Mouse (Mus musculus): ENCODE results near the gene Tcf15. TPM values are rescaled to one million over a fixed set of nuclear protein-coding genes. Genes with fewer than 3 reads are reported as not detected.
A peak's percentile ranks its signal among the peaks of the same experiment; 100 is the strongest.

Gene Tcf15
- total RNA-seq, 1 experiment from 2014 or later: 10.6 TPM

GRCm38 (mm10) chr2:152114057-152114975 lies 29.0 kb upstream of the Tcf15 start:
- no peak for ATAC-seq (replicated peaks in 1 of 2; ENCODE audit: insufficient read depth in 1 of 2, low FRiP score in 2 of 2, low TSS enrichment in 1 of 2, low read depth in 1 of 2, poor library complexity in 2 of 2, severe bottlenecking in 2 of 2)

DNA sequence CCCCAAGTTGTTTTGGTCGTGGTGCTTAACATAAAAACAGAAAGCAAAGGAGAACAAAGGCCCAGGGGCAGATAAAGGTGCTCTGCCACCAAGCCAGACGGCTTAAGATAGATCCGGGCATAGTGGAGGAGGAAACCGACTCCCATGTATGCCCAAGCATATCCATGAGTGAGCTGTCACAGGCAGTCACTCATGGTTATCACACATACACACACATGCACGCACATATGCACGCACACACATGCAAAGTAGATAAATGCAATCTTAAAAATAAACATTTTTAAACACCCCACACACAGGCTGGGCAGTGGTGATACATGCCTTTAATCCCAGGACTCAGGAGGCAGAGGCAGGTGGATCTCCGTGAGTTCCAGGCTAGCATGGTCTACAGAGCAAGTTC lies 25.7 kb upstream of the Tcf15 start:
- no peak for ATAC-seq (replicated peaks in 1 of 2; ENCODE audit: insufficient read depth in 1 of 2, low FRiP score in 2 of 2, low TSS enrichment in 1 of 2, low read depth in 1 of 2, poor library complexity in 2 of 2, severe bottlenecking in 2 of 2)

GRCm38 (mm10) chr2:152119228-152119865 lies 24.0 kb upstream of the Tcf15 start:
- no peak for ATAC-seq (replicated peaks in 1 of 2; ENCODE audit: insufficient read depth in 1 of 2, low FRiP score in 2 of 2, low TSS enrichment in 1 of 2, low read depth in 1 of 2, poor library complexity in 2 of 2, severe bottlenecking in 2 of 2)

GRCm38 (mm10) chr2:152122896-152123295 lies 20.5 kb upstream of the Tcf15 start:
- no peak; a peak in 1 of 4 replicates for ATAC-seq (replicated peaks in 1 of 2; ENCODE audit: insufficient read depth in 1 of 2, low FRiP score in 2 of 2, low TSS enrichment in 1 of 2, low read depth in 1 of 2, poor library complexity in 2 of 2, severe bottlenecking in 2 of 2)

GRCm38 (mm10) chr2:152128597-152128996 lies 14.8 kb upstream of the Tcf15 start:
- no peak for ATAC-seq (replicated peaks in 1 of 2; ENCODE audit: insufficient read depth in 1 of 2, low FRiP score in 2 of 2, low TSS enrichment in 1 of 2, low read depth in 1 of 2, poor library complexity in 2 of 2, severe bottlenecking in 2 of 2)

- no peak for ATAC-seq (replicated peaks in 1 of 2; ENCODE audit: insufficient read depth in 1 of 2, low FRiP score in 2 of 2, low TSS enrichment in 1 of 2, low read depth in 1 of 2, poor library complexity in 2 of 2, severe bottlenecking in 2 of 2)
Measured at GRCm38 (mm10) chr2:152129778-152130177, 13.6 kb upstream of the Tcf15 start.

DNA sequence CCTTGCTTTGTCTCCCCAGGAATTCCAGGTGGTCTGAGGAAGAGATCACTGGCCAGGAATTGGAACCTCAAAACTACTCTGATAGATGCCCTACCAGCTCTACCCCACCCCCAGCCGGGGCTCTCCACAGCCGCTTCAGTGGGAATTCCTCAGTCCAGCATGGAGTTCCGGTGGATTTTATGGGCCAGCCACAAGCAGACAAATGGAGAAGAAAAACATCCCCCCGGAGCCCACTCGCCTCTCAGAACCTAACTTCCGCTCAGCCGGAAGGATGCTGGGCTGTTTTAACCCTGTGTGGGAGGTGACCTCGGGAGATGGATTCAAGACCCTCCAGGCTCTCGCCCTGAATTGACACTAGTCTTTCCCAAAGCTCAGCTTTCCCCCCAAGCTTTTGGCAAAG lies 11.3 kb upstream of the Tcf15 start:
- no peak for ATAC-seq (replicated peaks in 1 of 2; ENCODE audit: insufficient read depth in 1 of 2, low FRiP score in 2 of 2, low TSS enrichment in 1 of 2, low read depth in 1 of 2, poor library complexity in 2 of 2, severe bottlenecking in 2 of 2)

DNA sequence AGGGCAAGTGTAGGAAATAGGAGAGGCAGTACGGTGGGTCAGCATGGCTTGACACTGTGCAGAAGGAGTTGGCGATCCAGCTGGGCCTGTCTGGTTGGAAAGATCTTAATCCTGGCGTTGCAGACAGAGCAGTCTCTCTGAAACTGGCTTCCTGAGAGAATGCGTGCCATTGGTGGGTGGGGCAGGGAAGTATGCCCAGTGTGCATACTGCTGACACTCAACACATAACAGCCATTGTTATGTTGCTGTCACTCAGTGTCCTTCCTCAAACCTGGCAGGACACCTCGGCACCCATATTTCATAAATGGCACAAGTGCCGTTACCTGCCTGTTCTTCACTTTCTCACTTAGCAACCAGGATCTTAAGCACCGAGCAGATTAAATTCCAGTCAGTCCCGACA lies 10.7 kb upstream of the Tcf15 start:
- no peak for ATAC-seq (replicated peaks in 1 of 2; ENCODE audit: insufficient read depth in 1 of 2, low FRiP score in 2 of 2, low TSS enrichment in 1 of 2, low read depth in 1 of 2, poor library complexity in 2 of 2, severe bottlenecking in 2 of 2)

- ATAC-seq (replicated peaks in 1 of 2; ENCODE audit: insufficient read depth in 1 of 2, low FRiP score in 2 of 2, low TSS enrichment in 1 of 2, low read depth in 1 of 2, poor library complexity in 2 of 2, severe bottlenecking in 2 of 2): no peak
Measured at GRCm38 (mm10) chr2:152139191-152139987, 4.0 kb upstream of the Tcf15 start.

DNA sequence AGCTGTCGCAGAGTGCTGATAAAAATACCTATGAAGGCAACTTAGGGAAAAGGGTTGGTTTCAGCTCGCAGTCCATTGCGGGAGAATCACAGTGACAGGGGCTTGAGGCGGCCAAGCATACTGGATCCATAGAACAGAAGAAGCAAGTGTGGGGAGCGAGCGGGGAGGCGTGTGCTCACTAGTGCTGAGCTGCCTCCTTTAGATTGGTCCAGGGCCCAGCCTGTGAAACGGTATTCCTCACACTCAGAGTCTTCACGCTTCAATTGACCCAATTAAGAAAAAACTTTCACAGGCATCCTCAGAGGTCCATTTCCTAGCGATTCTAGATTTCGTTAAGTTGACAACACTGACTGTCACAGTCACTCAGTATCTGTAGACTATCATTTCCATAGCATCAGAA lies 2.4 kb upstream of the Tcf15 start:
- no peak for ATAC-seq (replicated peaks in 1 of 2; ENCODE audit: insufficient read depth in 1 of 2, low FRiP score in 2 of 2, low TSS enrichment in 1 of 2, low read depth in 1 of 2, poor library complexity in 2 of 2, severe bottlenecking in 2 of 2)

GRCm38 (mm10) chr2:152141491-152141890 lies 1.9 kb upstream of the Tcf15 start:
- no peak for ATAC-seq (replicated peaks in 1 of 2; ENCODE audit: insufficient read depth in 1 of 2, low FRiP score in 2 of 2, low TSS enrichment in 1 of 2, low read depth in 1 of 2, poor library complexity in 2 of 2, severe bottlenecking in 2 of 2)

GRCm38 (mm10) chr2:152142046-152142445 lies 1.3 kb upstream of the Tcf15 start:
- ATAC-seq (replicated peaks in 1 of 2; ENCODE audit: insufficient read depth in 1 of 2, low FRiP score in 2 of 2, low TSS enrichment in 1 of 2, low read depth in 1 of 2, poor library complexity in 2 of 2, severe bottlenecking in 2 of 2): peak; percentile 13 to 30; a peak in 1 of 4 replicates

GRCm38 (mm10) chr2:152142571-152142970 lies 790 bp upstream of the Tcf15 start:
- ATAC-seq (replicated peaks in 1 of 2; ENCODE audit: insufficient read depth in 1 of 2, low FRiP score in 2 of 2, low TSS enrichment in 1 of 2, low read depth in 1 of 2, poor library complexity in 2 of 2, severe bottlenecking in 2 of 2): no peak

DNA sequence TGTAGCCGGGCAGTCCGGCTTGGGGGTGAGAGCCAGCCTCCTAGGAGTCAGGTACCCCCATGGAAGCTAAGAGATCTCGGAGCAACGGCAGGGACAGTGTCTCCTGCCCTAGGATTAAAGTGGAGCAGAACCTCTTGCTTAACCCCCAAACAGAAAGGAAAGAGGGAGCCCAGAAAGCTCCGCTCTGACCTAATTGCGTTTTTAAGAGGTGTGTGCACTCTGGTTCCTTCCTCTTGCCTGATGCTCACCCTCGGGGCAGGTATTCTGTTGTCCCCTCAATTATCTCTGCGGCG lies 743 bp downstream of the Tcf15 start:
- no peak for ATAC-seq (replicated peaks in 1 of 2; ENCODE audit: insufficient read depth in 1 of 2, low FRiP score in 2 of 2, low TSS enrichment in 1 of 2, low read depth in 1 of 2, poor library complexity in 2 of 2, severe bottlenecking in 2 of 2)

DNA sequence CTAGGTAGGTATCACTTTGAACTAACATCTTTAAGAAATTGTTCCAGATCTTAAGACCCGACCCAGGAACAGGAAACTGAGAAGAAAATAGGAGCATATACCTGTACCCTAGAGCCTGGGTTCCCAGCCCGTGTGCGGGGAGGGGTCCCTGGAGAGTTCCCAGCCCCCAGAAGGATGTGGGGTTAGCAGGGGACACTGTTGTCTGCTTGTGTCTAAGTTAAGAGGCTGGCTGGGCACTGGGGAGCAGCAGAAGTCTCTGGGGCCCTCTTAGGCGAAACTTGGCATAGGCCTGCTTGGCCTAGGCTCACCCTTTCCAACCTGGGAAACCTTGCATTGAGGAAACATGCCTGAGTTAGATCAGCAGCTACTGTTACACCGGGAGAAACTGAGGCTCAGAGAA lies 1.1 kb downstream of the Tcf15 start:
- no peak for ATAC-seq (replicated peaks in 1 of 2; ENCODE audit: insufficient read depth in 1 of 2, low FRiP score in 2 of 2, low TSS enrichment in 1 of 2, low read depth in 1 of 2, poor library complexity in 2 of 2, severe bottlenecking in 2 of 2)

DNA sequence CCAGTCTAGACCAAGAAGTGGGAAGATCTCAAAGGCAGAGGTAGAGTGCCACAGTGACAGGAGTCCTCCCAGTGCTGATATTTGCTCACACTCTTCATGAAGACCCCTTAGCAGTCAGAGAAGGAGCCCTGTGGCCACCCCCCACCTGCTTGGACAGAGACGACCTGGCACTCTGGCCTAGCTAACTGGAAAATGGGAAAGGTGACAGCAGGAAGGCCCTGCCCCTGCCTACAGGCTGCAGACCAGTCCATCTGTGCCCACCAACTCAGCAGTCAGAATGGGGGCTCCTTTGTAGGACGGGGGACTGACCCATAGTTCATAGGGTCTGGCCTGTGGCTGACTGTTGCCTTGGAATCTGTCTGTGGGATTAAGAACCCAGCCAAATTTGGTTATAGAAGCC lies 2.4 kb downstream of the Tcf15 start:
- ATAC-seq (replicated peaks in 1 of 2; ENCODE audit: insufficient read depth in 1 of 2, low FRiP score in 2 of 2, low TSS enrichment in 1 of 2, low read depth in 1 of 2, poor library complexity in 2 of 2, severe bottlenecking in 2 of 2): no peak

DNA sequence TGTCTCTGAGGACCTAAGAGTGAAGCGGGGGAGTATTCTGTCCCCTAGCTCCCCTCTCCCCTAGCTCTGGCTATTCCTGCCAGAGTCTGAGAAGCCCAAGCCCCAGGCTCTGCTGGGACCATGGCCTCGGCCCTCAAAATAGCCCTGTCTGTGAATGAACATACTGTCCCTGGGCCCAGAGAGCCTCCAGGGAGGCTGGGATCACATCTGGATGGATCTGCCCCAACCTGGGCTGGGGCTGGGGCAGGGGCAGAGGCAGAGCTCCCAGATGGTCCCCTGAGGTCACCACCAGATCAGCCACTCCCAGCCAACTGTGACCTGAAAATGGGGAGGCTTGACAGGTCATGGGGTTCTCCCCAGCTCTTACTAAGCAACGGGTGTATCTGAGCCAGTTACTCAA lies 3.7 kb downstream of the Tcf15 start:
- ATAC-seq (replicated peaks in 1 of 2; ENCODE audit: insufficient read depth in 1 of 2, low FRiP score in 2 of 2, low TSS enrichment in 1 of 2, low read depth in 1 of 2, poor library complexity in 2 of 2, severe bottlenecking in 2 of 2): no peak

GRCm38 (mm10) chr2:152148675-152149074 lies 5.3 kb downstream of the Tcf15 start:
- ATAC-seq (replicated peaks in 1 of 2; ENCODE audit: insufficient read depth in 1 of 2, low FRiP score in 2 of 2, low TSS enrichment in 1 of 2, low read depth in 1 of 2, poor library complexity in 2 of 2, severe bottlenecking in 2 of 2): no peak

Measured in hematopoietic stem cell, adult 5-6 weeks (primary cell).